Mouse (Mus musculus) limb, embryonic 15.5 days (tissue): ENCODE data around the gene Nup160. TPM values are rescaled to one million over a fixed set of nuclear protein-coding genes. Genes with fewer than 3 reads are reported as not detected.
A peak's percentile ranks its signal among the peaks of the same experiment; 100 is the strongest.

Experiments
- ATAC-seq: fragments of 200-750 bp; cut with Nextera tagmentation; 2 replicates; pipeline ENCODE4 v1.8.0; 2017; ENCODE audit warnings: low read depth, moderate TSS enrichment; ENCODE audit not compliant: insufficient number of reproducible peaks, low FRiP score, low TSS enrichment
- H3K27ac ChIP-seq: fragments of 300-500 bp; sonication (generic); 2 replicates; pipeline ENCODE4 v1.5.1; 2015; ENCODE audit warnings: moderate library complexity, mild to moderate bottlenecking, inconsistent platforms
- H3K27me3 ChIP-seq: fragments of 300-500 bp; sonication (generic); 2 replicates; pipeline ENCODE4 v1.6.1; 2015; ENCODE audit warnings: inconsistent platforms
- H3K36me3 ChIP-seq: fragments of 300-500 bp; sonication (generic); 2 replicates; pipeline ENCODE4 v1.6.1; 2015; ENCODE audit warnings: inconsistent platforms
- H3K4me1 ChIP-seq: fragments of 300-500 bp; sonication (generic); 2 replicates; pipeline ENCODE4 v1.6.1; 2015; ENCODE audit warnings: inconsistent platforms
- H3K4me2 ChIP-seq: fragments of 300-500 bp; sonication (generic); 2 replicates; pipeline ENCODE4 v1.6.1; 2015; ENCODE audit warnings: mild to moderate bottlenecking, inconsistent platforms
- H3K4me3 ChIP-seq: fragments of 300-500 bp; sonication (generic); 2 replicates; pipeline ENCODE4 v1.5.1; 2015; ENCODE audit warnings: mild to moderate bottlenecking, inconsistent platforms
- H3K9ac ChIP-seq: fragments of 300-500 bp; sonication (generic); 2 replicates; pipeline ENCODE4 v1.6.1; 2015; ENCODE audit warnings: inconsistent platforms
- H3K9me3 ChIP-seq: fragments of 300-500 bp; sonication (generic); 2 replicates; pipeline ENCODE4 v1.6.1; 2016; ENCODE audit warnings: inconsistent platforms
- WGBS: fragments of 180-500 bp; shearing (Covaris S2); methylation state at CpG from one replicate; pipeline ENCODE4 v1.1.7; 2015; 5-methylcytosine and 5-hydroxymethylcytosine counted together
- polyA plus RNA-seq: library from polyadenylated mRNA; unstranded; fragments of >200 nt; fragmentation: Nextera tagmentation; extraction: Ambion mirVana; gene quantifications from 2 replicates; pipeline ENCODE4 v1.2.1, GENCODE M21; 2015

The Nup160 gene
- polyA plus RNA-seq, 1 experiment from 2014 or later: 32.7 TPM

- H3K36me3 ChIP-seq: no peaks in the 10 kb centered on the region
- H3K9ac ChIP-seq: no peak overlapping the region
- 24% methylated on average over 11 of the region's 11 CpGs for WGBS
- H3K4me3 ChIP-seq: no peak overlapping the region
- no peak for ATAC-seq
- peaks cover 15% of the 10 kb centered on the region for H3K4me1 ChIP-seq
- H3K9me3 ChIP-seq: 0 out of 2 replicates have a peak, but pooled peaks cover 3% of the 10 kb centered on the region
- H3K27me3 ChIP-seq: no peaks in the 10 kb centered on the region
- 0 out of 2 replicates have a peak overlapping the region, but pooled peaks have one; percentile 43 for H3K27ac ChIP-seq
- peak overlapping the region; percentile 34; the same call in 1 of the 2 replicates for H3K4me2 ChIP-seq
Observed at GRCm38 (mm10) chr2:90666591-90667387, 10.2 kb upstream of the Nup160 start.

- Histone ChIP-seq H3K4me2 (peak overlapping the region; percentile 34), H3K4me1 (peaks cover 15% of the 10 kb centered on the region), H3K9me3 (0 out of 2 replicates have a peak, but pooled peaks cover 3% of the 10 kb centered on the region), H3K27me3 (no peaks in the 10 kb centered on the region), H3K9ac (no peak overlapping the region), H3K4me3 (peak overlapping the region; percentile 13), H3K27ac (peak overlapping the region; percentile 43; the same call in 1 of the 2 replicates), H3K36me3 (no peaks in the 10 kb centered on the region)
- 13% methylated on average over 21 of the region's 21 CpGs for WGBS
- no peak for ATAC-seq
Observed at GRCm38 (mm10) chr2:90667388-90668265, 9.4 kb upstream of the Nup160 start.

- peaks cover 15% of the 10 kb centered on the region for H3K4me1 ChIP-seq
- H3K9me3 ChIP-seq: 0 out of 2 replicates have a peak, but pooled peaks cover 3% of the 10 kb centered on the region
- H3K9ac ChIP-seq: no peak overlapping the region
- H3K4me2 ChIP-seq: no peak overlapping the region
- 80% methylated on average over 6 of the region's 6 CpGs for WGBS
- no peaks in the 10 kb centered on the region for H3K27me3 ChIP-seq
- no peak overlapping the region for H3K4me3 ChIP-seq
- no peaks in the 10 kb centered on the region for H3K36me3 ChIP-seq
- ATAC-seq: no peak
- no peak overlapping the region for H3K27ac ChIP-seq
Observed at GRCm38 (mm10) chr2:90670343-90670742, 6.7 kb upstream of the Nup160 start.

- WGBS: 97% methylated on average over 1 of the region's 1 CpGs
- Histone ChIP-seq H3K36me3 (no peaks in the 10 kb centered on the region), H3K9ac (no peak overlapping the region), H3K27me3 (no peaks in the 10 kb centered on the region), H3K4me3 (no peak overlapping the region), H3K9me3 (0 out of 2 replicates have a peak, but pooled peaks cover 3% of the 10 kb centered on the region), H3K27ac (no peak overlapping the region), H3K4me1 (peaks cover under 1% of the 10 kb centered on the region; the same call in 1 of the 2 replicates), H3K4me2 (no peak overlapping the region)
- no peak for ATAC-seq
Observed at GRCm38 (mm10) chr2:90673339-90673738, 3.7 kb upstream of the Nup160 start.

GRCm38 (mm10) chr2:90674555-90674954, 2.5 kb upstream of the Nup160 start:
- no peak overlapping the region for H3K4me2 ChIP-seq
- H3K9ac ChIP-seq: no peak overlapping the region
- ATAC-seq: no peak
- H3K4me3 ChIP-seq: no peak overlapping the region
- no peak overlapping the region for H3K27ac ChIP-seq
- H3K36me3 ChIP-seq: no peaks in the 10 kb centered on the region
- H3K27me3 ChIP-seq: no peaks in the 10 kb centered on the region
- 96% methylated on average over 2 of the region's 2 CpGs for WGBS
- H3K9me3 ChIP-seq: 0 out of 2 replicates have a peak, but pooled peaks cover 3% of the 10 kb centered on the region
- peaks cover 5% of the 10 kb centered on the region for H3K4me1 ChIP-seq

- no peaks in the 10 kb centered on the region for H3K9me3 ChIP-seq
- ATAC-seq: no peak
- no peak overlapping the region for H3K9ac ChIP-seq
- no peaks in the 10 kb centered on the region for H3K36me3 ChIP-seq
- H3K4me3 ChIP-seq: no peak overlapping the region
- H3K4me1 ChIP-seq: peaks cover 12% of the 10 kb centered on the region
- no peaks in the 10 kb centered on the region for H3K27me3 ChIP-seq
- no peak overlapping the region for H3K27ac ChIP-seq
- H3K4me2 ChIP-seq: no peak overlapping the region
- WGBS: 79% methylated on average over 2 of the region's 2 CpGs
Observed at GRCm38 (mm10) chr2:90675488-90675887, 1.5 kb upstream of the Nup160 start.

- Histone ChIP-seq H3K9me3 (no peaks in the 10 kb centered on the region), H3K27me3 (no peaks in the 10 kb centered on the region), H3K36me3 (peaks cover 12% of the 10 kb centered on the region), H3K9ac (peak overlapping the region; percentile 62), H3K4me1 (peaks cover 12% of the 10 kb centered on the region), H3K4me3 (peak overlapping the region; percentile 78), H3K27ac (peak overlapping the region; percentile 96), H3K4me2 (peak overlapping the region; percentile 68)
- 32% methylated on average over 26 of the region's 26 CpGs for WGBS
- ATAC-seq: 0 out of 2 replicates have a peak, but pooled peaks have one; percentile 26
Observed at GRCm38 (mm10) chr2:90678256-90679060, 1.4 kb downstream of the Nup160 start.

GRCm38 (mm10) chr2:90679061-90679810, 2.2 kb downstream of the Nup160 start:
- H3K4me1 ChIP-seq: peaks cover 12% of the 10 kb centered on the region
- WGBS: under 1% methylated on average over 63 of the region's 63 CpGs

GRCm38 (mm10) chr2:90700943-90701342, 23.9 kb downstream of the Nup160 start:
- Histone ChIP-seq H3K4me1 (no peaks in the 10 kb centered on the region), H3K9ac (no peak overlapping the region), H3K9me3 (no peaks in the 10 kb centered on the region), H3K27me3 (no peaks in the 10 kb centered on the region), H3K4me3 (no peak overlapping the region), H3K36me3 (peaks cover 75% of the 10 kb centered on the region), H3K27ac (no peak overlapping the region), H3K4me2 (no peak overlapping the region)
- 92% methylated on average over 4 of the region's 4 CpGs for WGBS
- no peak for ATAC-seq

More at GRCm38 (mm10) chr2:90679061-90679810, 2.2 kb downstream of the Nup160 start:
- Histone ChIP-seq H3K36me3 (peaks cover 18% of the 10 kb centered on the region), H3K9ac (peak overlapping the region; percentile 62), H3K4me3 (peak overlapping the region; percentile 78), H3K27ac (peak overlapping the region; percentile 96), H3K9me3 (no peaks in the 10 kb centered on the region), H3K27me3 (no peaks in the 10 kb centered on the region), H3K4me2 (peak overlapping the region; percentile 68)
- peak; percentile 92 for ATAC-seq

GRCm38 (mm10) chr2:90708548-90708947, 31.5 kb downstream of the Nup160 start:
- no peak for ATAC-seq
- H3K4me3 ChIP-seq: no peak overlapping the region
- H3K9ac ChIP-seq: no peak overlapping the region
- no peaks in the 10 kb centered on the region for H3K27me3 ChIP-seq
- peaks cover 87% of the 10 kb centered on the region for H3K36me3 ChIP-seq
- no peak overlapping the region for H3K4me2 ChIP-seq
- H3K4me1 ChIP-seq: no peaks in the 10 kb centered on the region
- no peak overlapping the region for H3K27ac ChIP-seq
- H3K9me3 ChIP-seq: no peaks in the 10 kb centered on the region
- WGBS: 93% methylated on average over 1 of the region's 1 CpGs
